Comparison of ENCODE assay signal across 28 mouse cellular contexts in genomic region chr7:6456399-6456798, GRCm38 (mm10). TPM values are rescaled to one million over a fixed set of nuclear protein-coding genes. Genes with fewer than 3 reads are reported as not detected.
DNase-seq lines count a peak whose midpoint lies in the region; ATAC-seq lines count a peak whose summit lies in the region.
"Had no signal": no experiment of that assay in that cellular context is flagged by ENCODE, and none has a peak within 500 bp of the region (broad histone marks: within the 10 kb centered on the region; RNA-seq: fewer than 3 reads in every experiment).

No protein-coding gene starts in this region.

- H3K9me3 ChIP-seq in kidney, embryonic 16.5 days (ENCODE audit: low read length): peaks cover 6% of the 10 kb centered on the region
- 0 out of 2 replicates have a peak, but pooled peaks cover 4% of the 10 kb centered on the region for H3K9me3 ChIP-seq in embryonic facial prominence, embryonic 14.5 days (ENCODE audit: control insufficient read depth, low read length)
- H3K9me3 ChIP-seq in hindbrain, embryonic 11.5 days (ENCODE audit: control insufficient read depth, low read length): no peaks in the 10 kb centered on the region
- no peaks in the 10 kb centered on the region for H3K9me3 ChIP-seq in intestine, embryonic 16.5 days (ENCODE audit: control insufficient read depth, low read length)
- H3K9me3 ChIP-seq: G1E; limb, embryonic 15.5 days; stomach, embryonic 15.5 days had no signal

- no peak overlapping the region for H3K9ac ChIP-seq in kidney, embryonic 16.5 days (replicated peaks; ENCODE audit: low read length)
- no peak overlapping the region for H3K9ac ChIP-seq in embryonic facial prominence, embryonic 14.5 days (ENCODE audit: low read depth, low read length)
- H3K9ac ChIP-seq in hindbrain, embryonic 11.5 days (ENCODE audit: low read depth, low read length): no peak overlapping the region
- H3K9ac ChIP-seq in intestine, embryonic 16.5 days (ENCODE audit: low read depth, low read length): no peak overlapping the region
- H3K9ac ChIP-seq: embryonic facial prominence, embryonic 15.5 days; forebrain, postnatal 0 days; limb, embryonic 15.5 days; stomach, embryonic 15.5 days had no signal

- DNase-seq in kidney, postnatal 10 days: peak; percentile 10
- DNase-seq in ES-CJ7 (ENCODE audit: low read depth, low spot score) (peak; percentile 40), R1 (ENCODE audit: low read depth, low spot score) (peak; percentile 48)
- DNase-seq in embryonic facial prominence, embryonic 14.5 days (ENCODE audit: low spot score): peak; percentile 7
- no peak for DNase-seq in hindbrain, embryonic 11.5 days (ENCODE audit: low spot score)
- DNase-seq: adrenal gland, adult 2 months; cerebellum, adult 11-12 months; cerebellum, postnatal 36 days; forebrain, postnatal 0 days; gastrocnemius, postnatal 36 days; kidney, adult 8-10 months; layer of hippocampus, postnatal 36 days; midbrain, embryonic 14.5 days; right cerebral cortex, postnatal 14 days; thymus, adult 18-20 months had no signal

- H3K27me3 ChIP-seq in kidney, embryonic 16.5 days (ENCODE audit: insufficient read depth, low read length): no peaks in the 10 kb centered on the region
- H3K27me3 ChIP-seq in embryonic facial prominence, embryonic 14.5 days (replicated peaks; ENCODE audit: control insufficient read depth, insufficient read depth, low read length): no peaks in the 10 kb centered on the region
- H3K27me3 ChIP-seq in hindbrain, embryonic 11.5 days (ENCODE audit: control insufficient read depth, insufficient read depth, low read length): no peaks in the 10 kb centered on the region
- no peaks in the 10 kb centered on the region for H3K27me3 ChIP-seq in intestine, embryonic 16.5 days (replicated peaks; ENCODE audit: control insufficient read depth, insufficient read depth, low read length)
- H3K27me3 ChIP-seq: embryonic facial prominence, embryonic 15.5 days; limb, embryonic 15.5 days; megakaryocyte, embryonic 14.5 days; stomach, embryonic 15.5 days had no signal

- no peak for ATAC-seq in kidney, embryonic 16.5 days (ENCODE audit: low FRiP score, low TSS enrichment)
- ATAC-seq in embryonic facial prominence, embryonic 14.5 days (ENCODE audit: low read depth): no peak
- ATAC-seq in hindbrain, embryonic 11.5 days (ENCODE audit: low FRiP score): no peak
- no peak for ATAC-seq in intestine, embryonic 16.5 days
- ATAC-seq: forebrain, postnatal 0 days had no signal

- H3K27ac ChIP-seq in kidney, embryonic 16.5 days (ENCODE audit: low read length): no peak overlapping the region
- H3K27ac ChIP-seq in embryonic facial prominence, embryonic 14.5 days (replicated peaks; ENCODE audit: low read depth, low read length): no peak overlapping the region
- H3K27ac ChIP-seq in hindbrain, embryonic 11.5 days (ENCODE audit: low read depth, low read length): no peak overlapping the region
- H3K27ac ChIP-seq in intestine, embryonic 16.5 days (ENCODE audit: low read length): no peak overlapping the region
- H3K27ac ChIP-seq: embryonic facial prominence, embryonic 15.5 days; forebrain, embryonic 10.5 days; hindbrain, embryonic 10.5 days; limb, embryonic 15.5 days; stomach, embryonic 15.5 days had no signal

- H3K4me2 ChIP-seq in kidney, embryonic 16.5 days (replicated peaks; ENCODE audit: low read depth, low read length): no peak overlapping the region
- H3K4me2 ChIP-seq in embryonic facial prominence, embryonic 14.5 days (ENCODE audit: low read depth, low read length): no peak overlapping the region
- no peak overlapping the region for H3K4me2 ChIP-seq in hindbrain, embryonic 11.5 days (replicated peaks; ENCODE audit: low read depth, low read length)
- H3K4me2 ChIP-seq in intestine, embryonic 16.5 days (ENCODE audit: low read depth, low read length): no peak overlapping the region
- H3K4me2 ChIP-seq: embryonic facial prominence, embryonic 15.5 days; limb, embryonic 15.5 days; stomach, embryonic 15.5 days had no signal

- no peaks in the 10 kb centered on the region for H3K4me1 ChIP-seq in kidney, embryonic 16.5 days (ENCODE audit: insufficient read depth, low read length)
- no peaks in the 10 kb centered on the region for H3K4me1 ChIP-seq in embryonic facial prominence, embryonic 14.5 days (ENCODE audit: control insufficient read depth, insufficient read depth, low read length)
- no peaks in the 10 kb centered on the region for H3K4me1 ChIP-seq in hindbrain, embryonic 11.5 days (replicated peaks; ENCODE audit: control insufficient read depth, insufficient read depth, low read length)
- H3K4me1 ChIP-seq in intestine, embryonic 16.5 days (ENCODE audit: control insufficient read depth, insufficient read depth, low read length): no peaks in the 10 kb centered on the region
- H3K4me1 ChIP-seq: embryonic facial prominence, embryonic 15.5 days; forebrain, embryonic 10.5 days; hindbrain, embryonic 10.5 days; limb, embryonic 15.5 days; megakaryocyte, embryonic 14.5 days; stomach, embryonic 15.5 days had no signal

- H3K4me3 ChIP-seq in kidney, embryonic 16.5 days (ENCODE audit: low read length): no peak overlapping the region
- no peak overlapping the region for H3K4me3 ChIP-seq in embryonic facial prominence, embryonic 14.5 days (ENCODE audit: low read depth, low read length)
- H3K4me3 ChIP-seq in hindbrain, embryonic 11.5 days (ENCODE audit: low read depth, low read length): no peak overlapping the region
- no peak overlapping the region for H3K4me3 ChIP-seq in intestine, embryonic 16.5 days (ENCODE audit: low read length)
- H3K4me3 ChIP-seq: embryonic facial prominence, embryonic 15.5 days; forebrain, embryonic 10.5 days; hindbrain, embryonic 10.5 days; limb, embryonic 15.5 days; megakaryocyte, embryonic 14.5 days; stomach, embryonic 15.5 days had no signal

- WGBS in kidney, embryonic 16.5 days: 41% methylated on average over 3 of the region's 3 CpGs
- WGBS in embryonic facial prominence, embryonic 14.5 days: 53% methylated on average over 3 of the region's 3 CpGs
- 44% methylated on average over 3 of the region's 3 CpGs for WGBS in hindbrain, embryonic 11.5 days
- WGBS in intestine, embryonic 16.5 days: 46% methylated on average over 3 of the region's 3 CpGs

- H3K36me3 ChIP-seq in kidney, embryonic 16.5 days (ENCODE audit: insufficient read depth, low read length): no peaks in the 10 kb centered on the region
- no peaks in the 10 kb centered on the region for H3K36me3 ChIP-seq in embryonic facial prominence, embryonic 14.5 days (ENCODE audit: control insufficient read depth, insufficient read depth, low read length)
- no peaks in the 10 kb centered on the region for H3K36me3 ChIP-seq in hindbrain, embryonic 11.5 days (ENCODE audit: control insufficient read depth, insufficient read depth, low read length)
- no peaks in the 10 kb centered on the region for H3K36me3 ChIP-seq in intestine, embryonic 16.5 days (ENCODE audit: control insufficient read depth, insufficient read depth, low read length)
- H3K36me3 ChIP-seq: embryonic facial prominence, embryonic 15.5 days; forebrain, embryonic 10.5 days; G1E; hindbrain, embryonic 10.5 days; limb, embryonic 15.5 days; stomach, embryonic 15.5 days had no signal

RNA-seq across cellular contexts. Expression of gene Olfr1336, which starts 0.4 kb away (rescaled TPM):
- not detected in 2 replicates for polyA plus RNA-seq in kidney, embryonic 16.5 days (2015; fragmentation: Nextera tagmentation; extraction: Ambion mirVana)
- 0.06 TPM in 1 of 2 replicates, not detected in the other for polyA plus RNA-seq in embryonic facial prominence, embryonic 14.5 days (2014; fragmentation: Nextera tagmentation; extraction: Ambion mirVana)
- 0.03 TPM in 1 of 2 replicates, not detected in the other for polyA plus RNA-seq in hindbrain, embryonic 11.5 days (2014; fragmentation: Nextera tagmentation; extraction: Ambion mirVana)
- polyA plus RNA-seq in intestine, embryonic 16.5 days (2015; fragmentation: Nextera tagmentation; extraction: Ambion mirVana): not detected in 2 replicates
- polyA plus RNA-seq: adrenal gland, adult 2 months; embryonic facial prominence, embryonic 15.5 days; forebrain, embryonic 10.5 days; forebrain, postnatal 0 days; G1E; heart, postnatal 0 days; hindbrain, embryonic 10.5 days; limb, embryonic 15.5 days; liver, embryonic 16.5 days; stomach, embryonic 15.5 days; urinary bladder, adult 2 months had no signal

RNA-seq across cellular contexts. Expression of gene Olfr1346, which starts 10.5 kb away (rescaled TPM):
- polyA plus RNA-seq in kidney, embryonic 16.5 days (2015; fragmentation: Nextera tagmentation; extraction: Ambion mirVana): not detected in 2 replicates
- not detected in 2 replicates for polyA plus RNA-seq in embryonic facial prominence, embryonic 14.5 days (2014; fragmentation: Nextera tagmentation; extraction: Ambion mirVana)
- polyA plus RNA-seq in hindbrain, embryonic 11.5 days (2014; fragmentation: Nextera tagmentation; extraction: Ambion mirVana): not detected in 2 replicates
- not detected in 2 replicates for polyA plus RNA-seq in intestine, embryonic 16.5 days (2015; fragmentation: Nextera tagmentation; extraction: Ambion mirVana)
- polyA plus RNA-seq: adrenal gland, adult 2 months; embryonic facial prominence, embryonic 15.5 days; forebrain, embryonic 10.5 days; forebrain, postnatal 0 days; G1E; heart, postnatal 0 days; hindbrain, embryonic 10.5 days; limb, embryonic 15.5 days; liver, embryonic 16.5 days; midbrain, embryonic 14.5 days; neural tube, embryonic 14.5 days; stomach, embryonic 15.5 days; urinary bladder, adult 2 months had no signal

RNA-seq across cellular contexts. Expression of gene Olfr1344, which starts 17.9 kb away (rescaled TPM):
- polyA plus RNA-seq in kidney, embryonic 16.5 days (2015; fragmentation: Nextera tagmentation; extraction: Ambion mirVana): not detected in 2 replicates
- not detected in 2 replicates for polyA plus RNA-seq in embryonic facial prominence, embryonic 14.5 days (2014; fragmentation: Nextera tagmentation; extraction: Ambion mirVana)
- not detected in 2 replicates for polyA plus RNA-seq in hindbrain, embryonic 11.5 days (2014; fragmentation: Nextera tagmentation; extraction: Ambion mirVana)
- polyA plus RNA-seq in intestine, embryonic 16.5 days (2015; fragmentation: Nextera tagmentation; extraction: Ambion mirVana): not detected in 2 replicates
- polyA plus RNA-seq: forebrain, embryonic 10.5 days; G1E; heart, postnatal 0 days; limb, embryonic 15.5 days; liver, embryonic 16.5 days; stomach, embryonic 15.5 days; urinary bladder, adult 2 months had no signal

RNA-seq across cellular contexts. Expression of gene Olfr5, which starts 30.3 kb away (rescaled TPM):
- not detected in 2 replicates for polyA plus RNA-seq in kidney, embryonic 16.5 days (2015; fragmentation: Nextera tagmentation; extraction: Ambion mirVana)
- not detected in 2 replicates for polyA plus RNA-seq in embryonic facial prominence, embryonic 14.5 days (2014; fragmentation: Nextera tagmentation; extraction: Ambion mirVana)
- polyA plus RNA-seq in hindbrain, embryonic 11.5 days (2014; fragmentation: Nextera tagmentation; extraction: Ambion mirVana): not detected in 2 replicates
- not detected in 2 replicates for polyA plus RNA-seq in intestine, embryonic 16.5 days (2015; fragmentation: Nextera tagmentation; extraction: Ambion mirVana)
- polyA plus RNA-seq: adrenal gland, adult 2 months; embryonic facial prominence, embryonic 15.5 days; forebrain, embryonic 10.5 days; forebrain, postnatal 0 days; G1E; heart, postnatal 0 days; hindbrain, embryonic 10.5 days; limb, embryonic 15.5 days; liver, embryonic 16.5 days; midbrain, embryonic 14.5 days; neural tube, embryonic 14.5 days; stomach, embryonic 15.5 days; urinary bladder, adult 2 months had no signal

RNA-seq across cellular contexts. Expression of gene Olfr1347, which starts 43.2 kb away (rescaled TPM):
- not detected in 2 replicates for polyA plus RNA-seq in kidney, embryonic 16.5 days (2015; fragmentation: Nextera tagmentation; extraction: Ambion mirVana)
- not detected in 2 replicates for polyA plus RNA-seq in embryonic facial prominence, embryonic 14.5 days (2014; fragmentation: Nextera tagmentation; extraction: Ambion mirVana)
- not detected in 2 replicates for polyA plus RNA-seq in hindbrain, embryonic 11.5 days (2014; fragmentation: Nextera tagmentation; extraction: Ambion mirVana)
- not detected in 2 replicates for polyA plus RNA-seq in intestine, embryonic 16.5 days (2015; fragmentation: Nextera tagmentation; extraction: Ambion mirVana)
- polyA plus RNA-seq: adrenal gland, adult 2 months; embryonic facial prominence, embryonic 15.5 days; forebrain, embryonic 10.5 days; forebrain, postnatal 0 days; G1E; heart, postnatal 0 days; hindbrain, embryonic 10.5 days; limb, embryonic 15.5 days; liver, embryonic 16.5 days; midbrain, embryonic 14.5 days; neural tube, embryonic 14.5 days; stomach, embryonic 15.5 days; urinary bladder, adult 2 months had no signal
